Mouse (Mus musculus) left cerebral cortex, adult 11 months (tissue): ENCODE data around the gene Foxc2.

ENCODE experiments used
- DNase-seq: peaks from one replicate; pipeline ENCODE4 v3.0.0; 2022; ENCODE audit warnings: low spot score

The Foxc2 gene

GRCm38 (mm10) chr8:121086004-121086900, 29.7 kb upstream of the Foxc2 start:
- DNase-seq: no peak

GRCm38 (mm10) chr8:121088281-121088680, 27.7 kb upstream of the Foxc2 start:
- no peak for DNase-seq

- no peak for DNase-seq
Observed at GRCm38 (mm10) chr8:121088871-121089630, 26.9 kb upstream of the Foxc2 start.

- DNase-seq: no peak
Observed at GRCm38 (mm10) chr8:121089631-121090380, 26.2 kb upstream of the Foxc2 start.

- DNase-seq: no peak
Observed at GRCm38 (mm10) chr8:121090716-121091115, 25.3 kb upstream of the Foxc2 start.

- no peak for DNase-seq
Observed at GRCm38 (mm10) chr8:121092141-121092540, 23.8 kb upstream of the Foxc2 start.

GRCm38 (mm10) chr8:121092627-121093026, 23.3 kb upstream of the Foxc2 start:
- DNase-seq: peak; percentile 53

GRCm38 (mm10) chr8:121093496-121093895, 22.5 kb upstream of the Foxc2 start:
- DNase-seq: no peak

GRCm38 (mm10) chr8:121104049-121104818, 11.7 kb upstream of the Foxc2 start:
- DNase-seq: peak; percentile 51

- peak; percentile 98 for DNase-seq
Observed at GRCm38 (mm10) chr8:121107668-121108656, 8.0 kb upstream of the Foxc2 start, which contains the start of gene Mthfsd. Gene Mthfsd, minus strand, starts transcription at chr8:121108392.

- no peak for DNase-seq
Observed at GRCm38 (mm10) chr8:121108657-121109056, 7.3 kb upstream of the Foxc2 start.

- DNase-seq: no peak
Observed at GRCm38 (mm10) chr8:121111145-121111907, 4.6 kb upstream of the Foxc2 start.

- peak; percentile 90 for DNase-seq
Observed at GRCm38 (mm10) chr8:121113261-121113660, 2.7 kb upstream of the Foxc2 start.

GRCm38 (mm10) chr8:121115136-121115535, 835 bp upstream of the Foxc2 start:
- DNase-seq: no peak

- DNase-seq: no peak
Observed at GRCm38 (mm10) chr8:121116591-121117185, 717 bp downstream of the Foxc2 start.

GRCm38 (mm10) chr8:121117186-121117651, 1.2 kb downstream of the Foxc2 start:
- no peak for DNase-seq

- DNase-seq: no peak
Observed at GRCm38 (mm10) chr8:121117906-121118305, 1.9 kb downstream of the Foxc2 start.

- no peak for DNase-seq
Observed at GRCm38 (mm10) chr8:121118634-121119420, 2.9 kb downstream of the Foxc2 start.
